Mouse (Mus musculus) intestine, postnatal 0 days (tissue): ENCODE data around the gene Evx2. TPM values are rescaled to one million over a fixed set of nuclear protein-coding genes. Genes with fewer than 3 reads are reported as not detected.

Experiments used
- ATAC-seq: fragments of 200-750 bp; cut with Nextera tagmentation; 2 replicates; pipeline ENCODE4 v1.8.0; 2017; ENCODE audit warnings: mild to moderate bottlenecking, moderate TSS enrichment, moderate library complexity
- H3K27ac ChIP-seq: fragments of 300-500 bp; sonication (generic); 2 replicates; pipeline ENCODE4 v1.5.1; 2014; ENCODE audit warnings: mild to moderate bottlenecking, low read depth, low read length, moderate library complexity
- H3K27me3 ChIP-seq: fragments of 300-500 bp; sonication (generic); replicated peaks from 2 replicates; pipeline ENCODE4 v1.6.1; 2014; ENCODE audit warnings: low read length, mixed read lengths; ENCODE audit not compliant: control insufficient read depth, insufficient read depth
- H3K36me3 ChIP-seq: fragments of 300-500 bp; sonication (generic); 2 replicates; pipeline ENCODE4 v1.6.1; 2014; ENCODE audit warnings: mild to moderate bottlenecking, moderate library complexity; ENCODE audit not compliant: control insufficient read depth, insufficient read depth
- H3K4me1 ChIP-seq: fragments of 300-500 bp; sonication (generic); replicated peaks from 2 replicates; pipeline ENCODE4 v1.6.1; 2014; ENCODE audit warnings: antibody characterized with exemption, low read length, mixed read lengths; ENCODE audit not compliant: control insufficient read depth, insufficient read depth
- H3K4me2 ChIP-seq: fragments of 300-500 bp; sonication (generic); replicated peaks from 2 replicates; pipeline ENCODE4 v1.6.1; 2014; ENCODE audit warnings: low read depth, mild to moderate bottlenecking, moderate library complexity
- H3K4me3 ChIP-seq: fragments of 300-500 bp; sonication (generic); 2 replicates; pipeline ENCODE4 v1.5.1; 2014; ENCODE audit warnings: low read depth, low read length
- H3K9ac ChIP-seq: fragments of 300-500 bp; sonication (generic); 2 replicates; pipeline ENCODE4 v1.6.1; 2014; ENCODE audit warnings: mild to moderate bottlenecking, low read depth, low read length
- H3K9me3 ChIP-seq: fragments of 300-500 bp; sonication (generic); 2 replicates; pipeline ENCODE4 v1.6.1; 2016; ENCODE audit warnings: mixed run types; ENCODE audit not compliant: control insufficient read depth
- CTCF ChIP-seq: sonication (generic); IDR thresholded peaks from 2 replicates; pipeline ENCODE4 v1.5.1; 2016; ENCODE audit warnings: low read depth, mild to moderate bottlenecking, control low read depth, antibody characterized with exemption, moderate library complexity
- WGBS: fragments of 180-500 bp; shearing (Covaris S2); extraction: QIAGEN DNeasy Blood & Tissue Kit; methylation state at CpG from one replicate; pipeline ENCODE4 v1.1.7; 2014; 5-methylcytosine and 5-hydroxymethylcytosine counted together
- polyA plus RNA-seq: library from polyadenylated mRNA; unstranded; fragments of >200 nt; fragmentation: Nextera tagmentation; extraction: Ambion mirVana; gene quantifications from 2 replicates; pipeline ENCODE4 v1.2.1, GENCODE M21; 2015

Gene Evx2
- polyA plus RNA-seq, 1 experiment from 2014 or later: not detected

GRCm38 (mm10) chr2:74696442-74697335 lies 37.3 kb upstream of the Evx2 start:
- Histone ChIP-seq H3K27ac (no peak overlapping the region), H3K27me3 (peaks cover 100% of the 10 kb centered on the region), H3K4me1 (0 out of 2 replicates have a peak, but pooled peaks cover 2% of the 10 kb centered on the region), H3K9me3 (no peaks in the 10 kb centered on the region), H3K4me2 (0 out of 2 replicates have a peak overlapping the region, but pooled peaks have one; percentile 17), H3K4me3 (peak overlapping the region; percentile 45; the same call in 1 of the 2 replicates), H3K9ac (no peak overlapping the region), H3K36me3 (no peaks in the 10 kb centered on the region)
- TF ChIP-seq CTCF: no peak
- no peak for ATAC-seq
- 6% methylated on average over 34 of the region's 34 CpGs for WGBS

DNA sequence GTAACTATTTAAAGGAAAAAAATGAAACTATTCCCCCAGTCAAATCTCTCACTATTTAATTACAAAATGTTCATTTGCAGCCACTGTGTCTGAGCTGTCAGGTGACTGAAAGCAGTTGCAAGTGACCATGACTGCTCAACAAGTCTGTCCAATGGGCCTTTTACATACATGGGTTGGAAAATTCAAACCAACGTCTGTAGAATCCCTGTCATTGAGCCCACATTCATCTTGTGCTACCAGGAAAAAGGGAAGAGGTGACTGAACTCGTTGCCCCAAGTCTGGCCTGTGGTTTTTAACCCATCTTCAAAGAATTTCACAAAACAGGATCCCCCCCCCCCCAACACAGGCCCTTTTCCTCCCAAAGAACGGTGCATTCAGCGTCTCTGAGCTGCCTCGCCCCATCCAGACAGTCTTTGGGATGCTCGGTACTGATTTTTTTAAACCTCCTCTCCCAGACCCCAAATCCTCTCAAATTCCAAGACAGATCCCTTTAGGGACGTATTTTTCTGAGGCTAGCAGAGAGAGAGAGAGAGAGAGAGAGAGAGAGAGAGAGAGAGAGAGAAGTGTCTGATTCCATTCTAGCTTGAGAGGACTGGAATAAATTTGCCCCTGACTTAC lies 36.6 kb upstream of the Evx2 start:
- H3K9ac ChIP-seq: no peak overlapping the region
- H3K4me2 ChIP-seq: no peak overlapping the region
- TF ChIP-seq CTCF: no peak
- H3K36me3 ChIP-seq: no peaks in the 10 kb centered on the region
- peaks cover 100% of the 10 kb centered on the region for H3K27me3 ChIP-seq
- no peaks in the 10 kb centered on the region for H3K9me3 ChIP-seq
- H3K4me1 ChIP-seq: 0 out of 2 replicates have a peak, but pooled peaks cover 2% of the 10 kb centered on the region
- WGBS: 9% methylated on average over 7 of the region's 7 CpGs
- ATAC-seq: no peak
- no peak overlapping the region for H3K27ac ChIP-seq
- no peak overlapping the region for H3K4me3 ChIP-seq

DNA sequence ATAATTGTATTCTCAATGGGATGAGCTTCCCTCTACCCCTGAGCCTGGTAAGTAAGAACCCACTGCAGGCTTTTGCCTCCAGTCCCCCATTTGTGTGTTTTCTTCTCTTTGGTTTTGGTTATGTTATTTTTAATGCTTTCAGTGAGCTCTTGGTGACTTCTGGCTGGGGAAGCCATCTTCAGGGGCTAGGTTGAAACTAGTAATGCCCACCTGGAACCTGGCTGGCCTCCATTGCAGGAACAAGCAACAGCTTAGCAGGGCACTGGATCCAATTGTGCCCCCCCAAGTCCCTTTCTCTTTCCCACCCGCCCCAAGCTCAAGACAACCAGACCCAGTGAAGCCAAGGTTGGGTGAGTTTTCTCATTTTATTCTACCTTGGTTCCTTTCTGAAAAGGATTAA lies 36.0 kb upstream of the Evx2 start:
- Histone ChIP-seq H3K9me3 (no peaks in the 10 kb centered on the region), H3K4me2 (no peak overlapping the region), H3K4me1 (0 out of 2 replicates have a peak, but pooled peaks cover 2% of the 10 kb centered on the region), H3K36me3 (no peaks in the 10 kb centered on the region), H3K27ac (no peak overlapping the region), H3K9ac (no peak overlapping the region), H3K4me3 (no peak overlapping the region), H3K27me3 (peaks cover 100% of the 10 kb centered on the region)
- WGBS: 8% methylated on average over 1 of the region's 1 CpGs
- no peak for ATAC-seq
- TF ChIP-seq CTCF: no peak

DNA sequence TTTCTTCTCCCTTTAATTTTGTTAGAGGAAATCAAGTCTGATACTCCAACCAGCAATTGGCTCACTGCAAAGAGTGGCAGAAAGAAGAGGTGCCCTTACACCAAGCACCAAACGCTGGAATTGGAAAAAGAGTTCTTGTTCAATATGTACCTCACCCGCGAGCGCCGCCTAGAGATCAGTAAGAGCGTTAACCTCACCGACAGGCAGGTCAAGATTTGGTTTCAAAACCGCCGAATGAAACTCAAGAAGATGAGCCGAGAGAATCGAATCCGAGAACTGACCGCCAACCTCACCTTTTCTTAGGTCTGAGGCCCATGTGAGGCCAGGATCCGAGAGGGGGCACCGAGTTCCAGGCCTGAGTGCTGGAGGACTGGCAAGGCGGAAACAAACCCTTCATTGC lies 34.7 kb upstream of the Evx2 start:
- Histone ChIP-seq H3K9me3 (no peaks in the 10 kb centered on the region), H3K9ac (no peak overlapping the region), H3K27ac (no peak overlapping the region), H3K27me3 (peaks cover 98% of the 10 kb centered on the region), H3K36me3 (no peaks in the 10 kb centered on the region), H3K4me3 (peak overlapping the region; percentile 11; the same call in 1 of the 2 replicates), H3K4me1 (0 out of 2 replicates have a peak, but pooled peaks cover 2% of the 10 kb centered on the region), H3K4me2 (no peak overlapping the region)
- TF ChIP-seq CTCF: peak; percentile 63
- ATAC-seq: no peak
- 4% methylated on average over 16 of the region's 16 CpGs for WGBS

DNA sequence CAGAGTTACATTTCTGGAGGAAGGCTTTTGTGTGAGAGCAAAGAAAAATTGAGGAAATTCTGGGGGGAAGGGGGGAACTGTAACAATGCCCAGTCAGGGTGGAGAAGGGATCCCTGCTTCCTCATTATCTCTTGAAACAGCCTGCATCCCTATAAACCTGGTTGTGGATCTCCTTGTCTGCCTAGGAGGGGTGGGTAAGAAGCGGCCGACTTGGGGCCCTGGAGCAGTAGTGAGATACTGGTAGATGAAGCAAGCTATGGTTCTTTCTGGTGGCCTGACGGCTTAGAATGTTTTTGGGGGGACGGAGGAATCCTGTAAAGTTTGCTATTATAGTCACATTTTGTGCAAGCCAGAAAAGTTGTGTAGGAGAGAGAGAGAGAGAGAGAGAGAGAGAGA lies 34.1 kb upstream of the Evx2 start:
- WGBS: 6% methylated on average over 4 of the region's 4 CpGs
- no peaks in the 10 kb centered on the region for H3K9me3 ChIP-seq
- H3K27me3 ChIP-seq: peaks cover 99% of the 10 kb centered on the region
- H3K9ac ChIP-seq: no peak overlapping the region
- 0 out of 2 replicates have a peak overlapping the region, but pooled peaks have one; percentile 19 for H3K4me3 ChIP-seq
- H3K36me3 ChIP-seq: no peaks in the 10 kb centered on the region
- 0 out of 2 replicates have a peak, but pooled peaks cover under 1% of the 10 kb centered on the region for H3K4me1 ChIP-seq
- no peak for ATAC-seq
- TF ChIP-seq CTCF: no peak
- H3K27ac ChIP-seq: no peak overlapping the region
- H3K4me2 ChIP-seq: no peak overlapping the region

DNA sequence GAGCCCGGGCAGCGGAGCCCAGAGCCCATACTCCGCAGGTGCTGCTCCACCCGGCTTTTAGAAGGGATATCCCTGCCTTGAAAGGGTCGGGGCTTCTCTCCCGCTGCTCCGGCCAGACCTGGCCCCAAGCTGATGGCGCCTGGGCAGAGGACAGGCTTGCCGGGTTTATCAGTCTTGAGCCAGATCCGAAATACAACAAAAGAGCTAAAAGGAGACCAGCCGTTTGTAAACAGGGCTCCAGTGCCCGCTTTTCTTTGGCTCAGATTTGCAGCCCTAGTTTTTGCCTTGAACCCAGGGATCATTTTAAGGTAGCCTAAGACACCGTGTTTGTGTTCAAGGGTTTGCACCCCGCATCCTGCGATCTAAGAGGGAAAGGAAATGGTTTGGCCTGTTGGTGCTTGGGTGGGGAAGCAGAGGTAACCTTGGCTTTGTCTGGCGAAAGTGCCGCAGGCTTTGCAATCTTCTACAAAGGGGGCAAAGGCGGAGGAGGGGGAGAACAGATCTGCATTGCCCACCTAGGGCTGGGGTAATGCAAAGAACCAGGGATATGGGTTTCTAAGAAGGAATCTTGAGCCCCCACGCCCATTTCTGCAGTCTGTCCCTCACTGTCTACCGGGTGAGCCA lies 33.6 kb upstream of the Evx2 start:
- 4% methylated on average over 20 of the region's 20 CpGs for WGBS
- ATAC-seq: no peak
- Histone ChIP-seq H3K9ac (no peak overlapping the region), H3K9me3 (no peaks in the 10 kb centered on the region), H3K36me3 (no peaks in the 10 kb centered on the region), H3K4me3 (peak overlapping the region; percentile 19), H3K27ac (no peak overlapping the region), H3K4me2 (peak overlapping the region; percentile 28; the same call in 1 of the 2 replicates), H3K4me1 (no peaks in the 10 kb centered on the region), H3K27me3 (peaks cover 99% of the 10 kb centered on the region)
- TF ChIP-seq CTCF: no peak
